Comparison of ENCODE assay signal across 9 mouse cellular contexts in genomic region chr19:4615151-4616093, GRCm38 (mm10). TPM values are rescaled to one million over a fixed set of nuclear protein-coding genes. Genes with fewer than 3 reads are reported as not detected.
DNase-seq lines count a peak whose midpoint lies in the region; ATAC-seq and TF ChIP-seq lines count a peak whose summit lies in the region.
"Had no signal": no experiment of that assay in that cellular context is flagged by ENCODE, and none has a peak within 500 bp of the region (broad histone marks: within the 10 kb centered on the region; RNA-seq: fewer than 3 reads in every experiment).

Gene Lrfn4, minus strand, starts transcription at chr19:4615667.

- DNase-seq in MEL-GATA-1-ER (ENCODE audit: extremely low read depth, low read depth) = peak; percentile 84
- peak; percentile 89 for DNase-seq in cerebellum, adult 9-10 months
- DNase-seq in layer of hippocampus, adult 8-10 months (ENCODE audit: low spot score in 2 of 2) = peak; percentile 86 to 88
- DNase-seq in lung, embryonic 14.5 days = peak; percentile 96
- peak; percentile 73 for DNase-seq in ovary, postnatal 14 days (ENCODE audit: low spot score)
- DNase-seq in thymus, postnatal 36 days = peak; percentile 48 to 64

- H3K9ac ChIP-seq in lung, embryonic 14.5 days = peak within 1 kb of the TSS; percentile 94

- WGBS in lung, embryonic 14.5 days = under 1% methylated on average over 79 of the region's 87 CpGs

- TF ChIP-seq CTCF in lung, embryonic 14.5 days (IDR thresholded peaks at IDR 0.05; ENCODE audit: low read depth) = peak; percentile 29; the same call in 1 of the 2 replicates

- peak within 1 kb of the TSS; percentile 74 for H3K4me2 ChIP-seq in lung, embryonic 14.5 days

- H3K9me3 ChIP-seq in lung, embryonic 14.5 days (ENCODE audit: low read depth, low read length) = no peaks in the 10 kb centered on the region

- H3K27ac ChIP-seq in lung, embryonic 14.5 days (ENCODE audit: low read depth) = peak within 1 kb of the TSS; percentile 92

- peaks cover 37% of the 10 kb centered on the region for H3K36me3 ChIP-seq in lung, embryonic 14.5 days (ENCODE audit: insufficient read depth)

- no peaks in the 10 kb centered on the region for H3K27me3 ChIP-seq in lung, embryonic 14.5 days (ENCODE audit: insufficient read depth, low read length)

- ATAC-seq in frontal cortex, adult (ENCODE audit: low TSS enrichment) = peak; percentile 86
- ATAC-seq in hematopoietic stem cell, adult 5-6 weeks (replicated peaks in 1 of 2; ENCODE audit: insufficient read depth in 1 of 2, low FRiP score in 2 of 2, low TSS enrichment in 1 of 2, low read depth in 1 of 2, poor library complexity in 2 of 2, severe bottlenecking in 2 of 2) = peak; percentile 82 to 85
- peak; percentile 97 for ATAC-seq in lung, embryonic 14.5 days (ENCODE audit: insufficient read depth)

- H3K4me1 ChIP-seq in lung, embryonic 14.5 days (ENCODE audit: insufficient read depth) = peaks cover 4% of the 10 kb centered on the region; the same call in 1 of the 2 replicates

- peak within 1 kb of the TSS; percentile 94 for H3K4me3 ChIP-seq in lung, embryonic 14.5 days (ENCODE audit: low read depth, low read length)

RNA-seq across cellular contexts. Expression of gene Lrfn4, which starts in this region (rescaled TPM):
- 4.3 and 4.8 TPM in 2 replicates for total RNA-seq in hematopoietic stem cell, adult 5-6 weeks (2017)
- 10 to 100 TPM; 31.0 to 34.7 (median 32.0) TPM for total RNA-seq in layer of hippocampus, adult 8-10 months (2022)
- polyA plus RNA-seq in lung, embryonic 14.5 days (2014; fragmentation: Nextera tagmentation; extraction: Ambion mirVana) = 10.0 and 10.1 TPM in 2 replicates
- total RNA-seq: neutrophil, adult 5-6 weeks had no signal

Comparison
In these comparisons a context has a peak if more than half of its experiments do, and no peak if none do; other contexts are left out.
1. Peak in every context shown above with its lines: DNase-seq, ATAC-seq, H3K4me3 ChIP-seq and H3K27ac ChIP-seq.